Mouse (Mus musculus) lung, postnatal 0 days (tissue): ENCODE data around the gene Hpcal4.

ENCODE experiments used
- CTCF ChIP-seq: IDR thresholded peaks from 2 replicates; pipeline ENCODE4 v1.5.1; 2016; ENCODE audit warnings: antibody characterized with exemption, mild to moderate bottlenecking
- EP300 ChIP-seq: IDR thresholded peaks from 2 replicates; pipeline ENCODE4 v1.6.1; 2016; ENCODE audit warnings: antibody characterized with exemption, mild to moderate bottlenecking, control low read depth

- peak; percentile 82 for TF ChIP-seq CTCF
- no peak for TF ChIP-seq EP300
Observed at GRCm38 (mm10) chr4:123216782-123217181, 33.8 kb downstream of the Hpcal4 start.
